Mouse (Mus musculus) E14TG2a.4 (cell line): ENCODE results near the gene Sf3a2.
A peak's percentile ranks its signal among the peaks of the same experiment; 100 is the strongest.
"Not testable (repeated sequence)": the region's sequence is repeated elsewhere in the genome, so short reads cannot be mapped to it uniquely, and the experiment has no call there.

Experiments
- H3K27me3 ChIP-seq: 2 replicates; pipeline ENCODE4 v1.6.1; 2014; ENCODE audit warnings: low read length, control low read depth; ENCODE audit not compliant: insufficient read depth
- H3K36me3 ChIP-seq: 2 replicates; pipeline ENCODE4 v1.6.1; 2014; ENCODE audit warnings: low read length, control low read depth; ENCODE audit not compliant: insufficient read depth
- H3K4me1 ChIP-seq: replicated peaks from 2 replicates; pipeline ENCODE4 v1.6.1; 2014; ENCODE audit warnings: low read depth, low read length, control low read depth
- H3K4me3 ChIP-seq: replicated peaks from 2 replicates; pipeline ENCODE4 v1.5.1; 2014; ENCODE audit warnings: mild to moderate bottlenecking, low read length
- H3K9me3 ChIP-seq: 2 replicates; pipeline ENCODE4 v1.6.1; 2014; ENCODE audit warnings: low read length, control low read depth
- CTCF ChIP-seq: conservative IDR thresholded peaks from 2 replicates; pipeline ENCODE4 v1.5.1; 2014; ENCODE audit warnings: low read length
- NANOG ChIP-seq: IDR thresholded peaks from 2 replicates; pipeline ENCODE4 v1.6.1; 2014; ENCODE audit warnings: borderline replicate concordance, low read length, mixed read lengths
- POU5F1 ChIP-seq: IDR thresholded peaks from 2 replicates; pipeline ENCODE4 v1.6.1; 2014; ENCODE audit warnings: low read length, borderline replicate concordance

The Sf3a2 gene

GRCm38 (mm10) chr10:80812391-80813041, 14.5 kb downstream of the Sf3a2 start:
- no peaks in the 10 kb centered on the region for H3K9me3 ChIP-seq
- peaks cover 35% of the 10 kb centered on the region for H3K4me1 ChIP-seq
- peaks cover 55% of the 10 kb centered on the region for H3K27me3 ChIP-seq
- TF ChIP-seq POU5F1 (no peak), CTCF (no peak)
- H3K4me3 ChIP-seq = no peak overlapping the region
- H3K36me3 ChIP-seq = no peaks in the 10 kb centered on the region

- Histone ChIP-seq H3K9me3 (no peaks in the 10 kb centered on the region), H3K4me1 (peaks cover 27% of the 10 kb centered on the region), H3K4me3 (no peak within 1 kb of the TSS), H3K36me3 (no peaks in the 10 kb centered on the region), H3K27me3 (peaks cover 52% of the 10 kb centered on the region)
- TF ChIP-seq NANOG = no peak
- no peak for TF ChIP-seq CTCF
- no peak for TF ChIP-seq POU5F1
These were observed 15.4 kb downstream of the Sf3a2 start, which contains the start of gene Jsrp1 for GRCm38 (mm10) chr10:80813366-80813765. Jsrp1 (minus strand) TSS chr10:80813498.

GRCm38 (mm10) chr10:80814800-80815199, 16.8 kb downstream of the Sf3a2 start:
- Histone ChIP-seq H3K4me1 (peaks cover 18% of the 10 kb centered on the region), H3K36me3 (no peaks in the 10 kb centered on the region), H3K9me3 (no peaks in the 10 kb centered on the region), H3K27me3 (peaks cover 38% of the 10 kb centered on the region), H3K4me3 (no peak overlapping the region)
- TF ChIP-seq POU5F1 = no peak
- peak; percentile 6; the same call in 1 of the 2 replicates for TF ChIP-seq CTCF
- TF ChIP-seq NANOG = no peak

- not testable (repeated sequence) for H3K4me3 ChIP-seq, H3K4me1 ChIP-seq, H3K36me3 ChIP-seq, H3K9me3 ChIP-seq
- peaks cover 24% of the 10 kb centered on the region for H3K27me3 ChIP-seq
These were observed 18.3 kb downstream of the Sf3a2 start for GRCm38 (mm10) chr10:80816303-80816702.

GRCm38 (mm10) chr10:80817164-80817563, 19.2 kb downstream of the Sf3a2 start:
- Histone ChIP-seq H3K36me3 (no peaks in the 10 kb centered on the region), H3K27me3 (peaks cover 18% of the 10 kb centered on the region), H3K4me1 (peaks cover 8% of the 10 kb centered on the region), H3K9me3 (no peaks in the 10 kb centered on the region), H3K4me3 (no peak overlapping the region)
- TF ChIP-seq POU5F1 = no peak
- TF ChIP-seq NANOG = no peak
- no peak for TF ChIP-seq CTCF

- not testable (repeated sequence) for H3K9me3 ChIP-seq, H3K4me3 ChIP-seq, H3K36me3 ChIP-seq, H3K4me1 ChIP-seq, H3K27me3 ChIP-seq
- peak; percentile 25 for TF ChIP-seq CTCF
These were observed 20.0 kb downstream of the Sf3a2 start for GRCm38 (mm10) chr10:80817955-80818354.

GRCm38 (mm10) chr10:80818599-80819281, 20.7 kb downstream of the Sf3a2 start:
- Histone ChIP-seq H3K4me3 (no peak overlapping the region), H3K27me3 (0 out of 2 replicates have a peak, but pooled peaks cover 4% of the 10 kb centered on the region), H3K9me3 (no peaks in the 10 kb centered on the region), H3K36me3 (no peaks in the 10 kb centered on the region), H3K4me1 (peaks cover 6% of the 10 kb centered on the region)
- TF ChIP-seq NANOG = no peak
- no peak for TF ChIP-seq POU5F1
- no peak for TF ChIP-seq CTCF

GRCm38 (mm10) chr10:80819406-80819805, 21.4 kb downstream of the Sf3a2 start:
- Histone ChIP-seq H3K4me3 (no peak overlapping the region), H3K9me3 (no peaks in the 10 kb centered on the region), H3K36me3 (no peaks in the 10 kb centered on the region), H3K27me3 (0 out of 2 replicates have a peak, but pooled peaks cover 2% of the 10 kb centered on the region), H3K4me1 (peaks cover 13% of the 10 kb centered on the region)
- TF ChIP-seq CTCF (no peak), NANOG (no peak), POU5F1 (no peak)

- Histone ChIP-seq H3K9me3 (no peaks in the 10 kb centered on the region), H3K4me1 (peaks cover 24% of the 10 kb centered on the region), H3K36me3 (no peaks in the 10 kb centered on the region), H3K27me3 (no peaks in the 10 kb centered on the region), H3K4me3 (no peak overlapping the region)
- TF ChIP-seq POU5F1 (no peak), CTCF (peak; percentile 55)
These were observed 24.0 kb downstream of the Sf3a2 start for GRCm38 (mm10) chr10:80821991-80822390.
